Mouse (Mus musculus): ENCODE measurements at regions not wholly inside any gene's neighbourhood (a gene's known extent, or its start where the extent isn't known, plus 50 kb on each side); places are given as distances from the start of the nearest gene placed in this dataset.
A peak's percentile ranks its signal among the peaks of the same experiment; 100 is the strongest.

- Histone ChIP-seq H3K27me3 (replicated peaks) (peaks cover 7% of the 10 kb centered on the region), H3K4me1 (no peaks in the 10 kb centered on the region), H3K4me3 (replicated peaks) (no peak overlapping the region), H3K4me2 (no peak overlapping the region), H3K36me3 (no peaks in the 10 kb centered on the region), H3K9ac (replicated peaks) (no peak overlapping the region), H3K27ac (replicated peaks) (no peak overlapping the region), H3K9me3 (replicated peaks) (no peaks in the 10 kb centered on the region)
- no peak for ATAC-seq (ENCODE audit: low FRiP score)
- WGBS: 85% methylated on average over 4 of the region's 4 CpGs
These were observed 190.8 kb upstream of the Tle4 start for GRCm38 (mm10) chr19:14788630-14789029.

GRCm38 (mm10) chr19:14786868-14787267, 189.0 kb upstream of the Tle4 start:
- H3K4me3 ChIP-seq (replicated peaks): no peak overlapping the region
- H3K4me2 ChIP-seq: no peak overlapping the region
- H3K4me1 ChIP-seq: no peaks in the 10 kb centered on the region
- no peak overlapping the region for H3K27ac ChIP-seq (replicated peaks)
- ATAC-seq (ENCODE audit: low FRiP score): no peak
- 65% methylated on average over 8 of the region's 8 CpGs for WGBS
- no peaks in the 10 kb centered on the region for H3K36me3 ChIP-seq
- no peaks in the 10 kb centered on the region for H3K9me3 ChIP-seq (replicated peaks)
- H3K9ac ChIP-seq (replicated peaks): no peak overlapping the region
- H3K27me3 ChIP-seq (replicated peaks): no peaks in the 10 kb centered on the region

GRCm38 (mm10) chr19:14785661-14786060, 187.8 kb upstream of the Tle4 start:
- no peak overlapping the region for H3K27ac ChIP-seq (replicated peaks)
- 59% methylated on average over 3 of the region's 3 CpGs for WGBS
- H3K4me3 ChIP-seq (replicated peaks): no peak overlapping the region
- no peaks in the 10 kb centered on the region for H3K27me3 ChIP-seq (replicated peaks)
- H3K9me3 ChIP-seq (replicated peaks): no peaks in the 10 kb centered on the region
- no peaks in the 10 kb centered on the region for H3K4me1 ChIP-seq
- H3K36me3 ChIP-seq: no peaks in the 10 kb centered on the region
- no peak for ATAC-seq (ENCODE audit: low FRiP score)
- H3K4me2 ChIP-seq: no peak overlapping the region
- no peak overlapping the region for H3K9ac ChIP-seq (replicated peaks)

- WGBS: 25% methylated on average over 7 of the region's 7 CpGs
- Histone ChIP-seq H3K4me2 (peak overlapping the region; percentile 43), H3K4me1 (peaks cover 14% of the 10 kb centered on the region), H3K27ac (replicated peaks) (no peak overlapping the region), H3K36me3 (no peaks in the 10 kb centered on the region), H3K27me3 (replicated peaks) (no peaks in the 10 kb centered on the region), H3K9ac (replicated peaks) (no peak overlapping the region), H3K4me3 (replicated peaks) (no peak overlapping the region), H3K9me3 (replicated peaks) (no peaks in the 10 kb centered on the region)
- no peak for ATAC-seq (ENCODE audit: low FRiP score)
These were observed 179.9 kb upstream of the Tle4 start for GRCm38 (mm10) chr19:14777709-14778108.

DNA sequence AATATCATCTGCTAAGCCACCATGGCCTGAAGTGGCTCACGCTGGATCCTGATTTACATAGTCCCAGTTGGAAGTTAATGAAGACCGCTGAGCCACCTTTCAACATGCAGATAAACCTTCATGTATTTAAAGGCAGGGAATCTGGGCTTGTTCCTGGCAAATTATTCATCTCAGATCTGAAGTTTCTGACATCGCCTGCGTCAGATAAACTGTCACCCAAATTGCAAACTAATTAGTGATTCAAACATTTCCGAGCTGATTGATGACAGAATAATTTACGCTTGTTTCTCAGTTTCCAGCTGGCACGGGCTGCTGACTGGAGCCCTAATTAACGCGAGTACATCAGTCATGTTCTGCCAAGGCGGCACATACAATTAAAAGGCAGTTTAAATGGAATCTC, 179.3 kb upstream of the Tle4 start:
- 0 out of 2 replicates have a peak overlapping the region, but pooled peaks have one; percentile 9 for H3K4me3 ChIP-seq (replicated peaks)
- no peaks in the 10 kb centered on the region for H3K27me3 ChIP-seq (replicated peaks)
- H3K4me2 ChIP-seq: peak overlapping the region; percentile 43
- no peaks in the 10 kb centered on the region for H3K36me3 ChIP-seq
- ATAC-seq (ENCODE audit: low FRiP score): 0 out of 2 replicates have a peak, but pooled peaks have one; percentile 41
- no peaks in the 10 kb centered on the region for H3K9me3 ChIP-seq (replicated peaks)
- H3K27ac ChIP-seq (replicated peaks): no peak overlapping the region
- peaks cover 14% of the 10 kb centered on the region for H3K4me1 ChIP-seq
- 0 out of 2 replicates have a peak overlapping the region, but pooled peaks have one; percentile 1 for H3K9ac ChIP-seq (replicated peaks)
- 3% methylated on average over 10 of the region's 10 CpGs for WGBS

DNA sequence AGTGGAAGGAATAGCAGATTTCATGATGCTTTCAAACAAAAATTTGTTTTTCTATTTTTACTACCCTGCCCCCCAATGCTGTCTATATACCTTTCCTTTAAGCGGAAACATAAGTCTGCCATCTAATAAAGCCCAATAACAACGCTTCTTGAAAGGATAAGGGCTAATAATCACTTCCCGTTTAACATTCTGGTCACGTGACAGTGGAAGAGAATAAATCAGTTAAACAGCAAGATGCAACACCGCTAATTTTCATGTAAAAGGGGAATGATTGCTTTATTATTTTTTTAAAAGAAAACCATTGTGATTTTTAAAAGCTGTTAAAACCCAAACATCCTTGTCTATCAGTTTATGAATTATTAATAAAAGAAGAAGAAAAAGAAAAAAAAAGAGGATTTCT, 178.9 kb upstream of the Tle4 start:
- no peak overlapping the region for H3K27ac ChIP-seq (replicated peaks)

GRCm38 (mm10) chr19:14772794-14773193, 174.9 kb upstream of the Tle4 start:
- no peak overlapping the region for H3K4me3 ChIP-seq (replicated peaks)
- WGBS: 82% methylated on average over 2 of the region's 2 CpGs
- peaks cover 13% of the 10 kb centered on the region for H3K4me1 ChIP-seq
- no peaks in the 10 kb centered on the region for H3K9me3 ChIP-seq (replicated peaks)
- no peak overlapping the region for H3K27ac ChIP-seq (replicated peaks)
- no peak overlapping the region for H3K9ac ChIP-seq (replicated peaks)
- H3K4me2 ChIP-seq: no peak overlapping the region
- no peak for ATAC-seq (ENCODE audit: low FRiP score)
- no peaks in the 10 kb centered on the region for H3K36me3 ChIP-seq
- no peaks in the 10 kb centered on the region for H3K27me3 ChIP-seq (replicated peaks)

More for the DNA sequence above, 178.9 kb upstream of the Tle4 start:
- no peak for ATAC-seq (ENCODE audit: low FRiP score)
- H3K9me3 ChIP-seq (replicated peaks): no peaks in the 10 kb centered on the region
- no peak overlapping the region for H3K4me3 ChIP-seq (replicated peaks)
- no peaks in the 10 kb centered on the region for H3K27me3 ChIP-seq (replicated peaks)
- no peak overlapping the region for H3K9ac ChIP-seq (replicated peaks)
- peaks cover 14% of the 10 kb centered on the region for H3K4me1 ChIP-seq
- no peaks in the 10 kb centered on the region for H3K36me3 ChIP-seq
- 24% methylated on average over 5 of the region's 5 CpGs for WGBS
- H3K4me2 ChIP-seq: peak overlapping the region; percentile 43

- Histone ChIP-seq H3K4me1 (no peaks in the 10 kb centered on the region), H3K4me3 (replicated peaks) (no peak overlapping the region), H3K4me2 (no peak overlapping the region), H3K9ac (replicated peaks) (no peak overlapping the region), H3K36me3 (no peaks in the 10 kb centered on the region), H3K27ac (replicated peaks) (no peak overlapping the region), H3K27me3 (replicated peaks) (no peaks in the 10 kb centered on the region), H3K9me3 (replicated peaks) (no peaks in the 10 kb centered on the region)
- no peak for ATAC-seq (ENCODE audit: low FRiP score)
These were observed 154.8 kb upstream of the Tle4 start for GRCm38 (mm10) chr19:14752646-14753045.

- Histone ChIP-seq H3K36me3 (no peaks in the 10 kb centered on the region), H3K9ac (replicated peaks) (no peak overlapping the region), H3K4me1 (no peaks in the 10 kb centered on the region), H3K4me2 (no peak overlapping the region), H3K27ac (replicated peaks) (no peak overlapping the region), H3K27me3 (replicated peaks) (no peaks in the 10 kb centered on the region), H3K4me3 (replicated peaks) (no peak overlapping the region), H3K9me3 (replicated peaks) (no peaks in the 10 kb centered on the region)
- 95% methylated on average over 3 of the region's 3 CpGs for WGBS
- no peak for ATAC-seq (ENCODE audit: low FRiP score)
These were observed 144.5 kb upstream of the Tle4 start for GRCm38 (mm10) chr19:14742361-14742760.

- WGBS: 81% methylated on average over 1 of the region's 1 CpGs
- no peaks in the 10 kb centered on the region for H3K9me3 ChIP-seq (replicated peaks)
- no peak overlapping the region for H3K27ac ChIP-seq (replicated peaks)
- H3K36me3 ChIP-seq: no peaks in the 10 kb centered on the region
- ATAC-seq (ENCODE audit: low FRiP score): no peak
- H3K4me2 ChIP-seq: no peak overlapping the region
- H3K4me1 ChIP-seq: no peaks in the 10 kb centered on the region
- no peak overlapping the region for H3K4me3 ChIP-seq (replicated peaks)
- H3K27me3 ChIP-seq (replicated peaks): no peaks in the 10 kb centered on the region
- H3K9ac ChIP-seq (replicated peaks): no peak overlapping the region
These were observed 143.1 kb upstream of the Tle4 start for GRCm38 (mm10) chr19:14740936-14741335.

DNA sequence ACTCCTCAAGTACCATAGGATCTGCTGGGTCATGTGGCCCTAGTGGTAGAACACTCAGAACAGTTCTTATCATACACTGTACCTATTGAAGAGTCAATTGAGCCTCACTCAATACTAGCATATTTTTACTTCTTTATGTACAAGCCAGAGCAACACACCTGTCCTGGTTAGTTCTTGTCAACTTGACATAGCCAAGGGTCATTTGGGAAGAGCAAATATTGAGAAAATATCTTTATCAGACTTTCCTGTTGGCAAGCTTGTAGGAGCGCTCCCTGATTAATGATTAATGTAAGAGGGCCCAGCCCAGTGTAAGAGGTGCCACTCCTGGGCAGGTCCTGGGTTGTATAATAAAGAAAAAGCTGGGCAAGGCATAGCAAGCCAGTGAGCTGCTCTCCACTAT, 142.3 kb upstream of the Tle4 start:
- Histone ChIP-seq H3K27me3 (replicated peaks) (no peaks in the 10 kb centered on the region), H3K4me1 (no peaks in the 10 kb centered on the region), H3K9ac (replicated peaks) (no peak overlapping the region), H3K27ac (replicated peaks) (no peak overlapping the region), H3K4me2 (no peak overlapping the region), H3K4me3 (replicated peaks) (no peak overlapping the region), H3K9me3 (replicated peaks) (no peaks in the 10 kb centered on the region), H3K36me3 (no peaks in the 10 kb centered on the region)
- 86% methylated on average over 1 of the region's 1 CpGs for WGBS
- ATAC-seq (ENCODE audit: low FRiP score): no peak

GRCm38 (mm10) chr19:14736514-14736913, 138.7 kb upstream of the Tle4 start:
- ATAC-seq (ENCODE audit: low FRiP score): no peak
- 97% methylated on average over 1 of the region's 1 CpGs for WGBS

DNA sequence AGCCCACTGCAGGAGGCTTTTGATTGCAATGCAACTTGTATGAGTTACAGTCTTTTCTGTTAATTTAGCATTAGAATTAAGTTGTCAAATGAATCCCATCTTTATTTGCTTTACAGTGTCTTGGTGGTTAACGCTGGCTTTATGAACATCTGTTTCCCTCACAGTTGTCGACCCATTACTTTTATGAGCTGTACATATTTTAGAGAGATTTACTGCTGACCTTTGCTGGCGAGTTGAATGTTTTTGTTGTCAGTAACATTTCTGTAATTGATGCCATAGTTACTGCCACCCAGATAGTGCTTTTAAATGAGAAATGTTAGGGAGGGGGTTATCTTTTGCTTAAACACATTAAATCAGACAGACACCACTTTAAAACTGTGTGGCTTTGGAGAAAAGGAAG, 127.5 kb upstream of the Tle4 start:
- Histone ChIP-seq H3K27me3 (replicated peaks) (0 out of 2 replicates have a peak, but pooled peaks cover 3% of the 10 kb centered on the region), H3K4me3 (replicated peaks) (no peak overlapping the region), H3K27ac (replicated peaks) (no peak overlapping the region), H3K4me2 (no peak overlapping the region), H3K9ac (replicated peaks) (no peak overlapping the region), H3K36me3 (no peaks in the 10 kb centered on the region), H3K9me3 (replicated peaks) (no peaks in the 10 kb centered on the region), H3K4me1 (no peaks in the 10 kb centered on the region)
- no peak for ATAC-seq (ENCODE audit: low FRiP score)
- 24% methylated on average over 3 of the region's 3 CpGs for WGBS

More at GRCm38 (mm10) chr19:14736514-14736913, 138.7 kb upstream of the Tle4 start:
- Histone ChIP-seq H3K9me3 (replicated peaks) (no peaks in the 10 kb centered on the region), H3K9ac (replicated peaks) (no peak overlapping the region), H3K4me2 (no peak overlapping the region), H3K36me3 (no peaks in the 10 kb centered on the region), H3K27me3 (replicated peaks) (no peaks in the 10 kb centered on the region), H3K4me1 (no peaks in the 10 kb centered on the region), H3K4me3 (replicated peaks) (no peak overlapping the region), H3K27ac (replicated peaks) (no peak overlapping the region)

Data from neural tube, embryonic 15.5 days (tissue).